Mouse (Mus musculus) activated CD4-positive, CD25-positive, alpha-beta regulatory T cell, adult 4 months (primary cell): ENCODE results near the gene Glrp1. TPM values are rescaled to one million over a fixed set of nuclear protein-coding genes. Genes with fewer than 3 reads are reported as not detected.
A peak's percentile ranks its signal among the peaks of the same experiment; 100 is the strongest.

Source experiments
- ATAC-seq: one replicate; pipeline ENCODE4 v1.8.0; 2017
- polyA plus RNA-seq, 2 experiments: library from polyadenylated mRNA; unstranded; fragments of 100-300 nt; shearing (Covaris generic); gene quantifications; one replicate each; pipeline ENCODE4 v1.2.1; 2017

Glrp1 gene
- polyA plus RNA-seq, 2 experiments from 2014 or later: not detected

GRCm38 (mm10) chr1:88491617-88492378 is 18.1 kb downstream of the Glrp1 start:
- no peak for ATAC-seq

- ATAC-seq: no peak
These were observed 19.7 kb downstream of the Glrp1 start for GRCm38 (mm10) chr1:88490164-88490563.

GRCm38 (mm10) chr1:88488957-88489356 is 20.9 kb downstream of the Glrp1 start:
- ATAC-seq: no peak

GRCm38 (mm10) chr1:88486336-88486735 is 23.5 kb downstream of the Glrp1 start:
- no peak for ATAC-seq

GRCm38 (mm10) chr1:88484059-88484458 is 25.8 kb downstream of the Glrp1 start:
- ATAC-seq: no peak

- ATAC-seq: no peak
These were observed 27.4 kb downstream of the Glrp1 start for GRCm38 (mm10) chr1:88482142-88483099.

- no peak for ATAC-seq
These were observed 29.3 kb downstream of the Glrp1 start for GRCm38 (mm10) chr1:88480594-88480993.

- ATAC-seq: no peak
These were observed 31.7 kb downstream of the Glrp1 start for GRCm38 (mm10) chr1:88478205-88478604.

GRCm38 (mm10) chr1:88476554-88477085 is 33.2 kb downstream of the Glrp1 start:
- ATAC-seq: no peak

GRCm38 (mm10) chr1:88475502-88475953 is 34.3 kb downstream of the Glrp1 start:
- peak; percentile 75 for ATAC-seq

GRCm38 (mm10) chr1:88474598-88474997 is 35.3 kb downstream of the Glrp1 start:
- peak; percentile 85 for ATAC-seq

- no peak for ATAC-seq
These were observed 36.0 kb downstream of the Glrp1 start for GRCm38 (mm10) chr1:88473899-88474298.

GRCm38 (mm10) chr1:88472258-88472657 is 37.6 kb downstream of the Glrp1 start:
- no peak for ATAC-seq

- no peak for ATAC-seq
These were observed 40.1 kb downstream of the Glrp1 start for GRCm38 (mm10) chr1:88469746-88470145.

- ATAC-seq: no peak
These were observed 41.5 kb downstream of the Glrp1 start for GRCm38 (mm10) chr1:88468335-88468734.

GRCm38 (mm10) chr1:88467866-88468265 is 42.0 kb downstream of the Glrp1 start:
- no peak for ATAC-seq

GRCm38 (mm10) chr1:88466325-88467064 is 43.4 kb downstream of the Glrp1 start:
- ATAC-seq: no peak

- ATAC-seq: peak; percentile 40
These were observed 44.1 kb downstream of the Glrp1 start for GRCm38 (mm10) chr1:88465722-88466121.

GRCm38 (mm10) chr1:88464109-88464905 is 45.6 kb downstream of the Glrp1 start:
- no peak for ATAC-seq

- no peak for ATAC-seq
These were observed 46.6 kb downstream of the Glrp1 start for GRCm38 (mm10) chr1:88463241-88463640.

GRCm38 (mm10) chr1:88462484-88462883 is 47.4 kb downstream of the Glrp1 start:
- ATAC-seq: no peak

GRCm38 (mm10) chr1:88461096-88461495 is 48.8 kb downstream of the Glrp1 start:
- ATAC-seq: no peak
